Mouse (Mus musculus) erythroblast, embryonic 14.5 days (primary cell): ENCODE measurements around the gene Gpr35. TPM values are rescaled to one million over a fixed set of nuclear protein-coding genes. Genes with fewer than 3 reads are reported as not detected.
A peak's percentile ranks its signal among the peaks of the same experiment; 100 is the strongest.

Source experiments
- H3K27me3 ChIP-seq: 2 replicates; pipeline ENCODE4 v1.6.1; 2012; ENCODE audit warnings: inconsistent platforms; ENCODE audit not compliant: control insufficient read depth
- H3K36me3 ChIP-seq: 2 replicates; pipeline ENCODE4 v1.6.1; 2012; ENCODE audit warnings: mild to moderate bottlenecking, inconsistent platforms; ENCODE audit not compliant: control insufficient read depth
- H3K4me1 ChIP-seq: 2 replicates; pipeline ENCODE4 v1.6.1; 2012; ENCODE audit warnings: inconsistent platforms; ENCODE audit not compliant: control insufficient read depth
- H3K4me3 ChIP-seq: replicated peaks from 2 replicates; pipeline ENCODE3; 2012; ENCODE audit warnings: moderate library complexity, mild to moderate bottlenecking, inconsistent platforms
- H3K9me3 ChIP-seq: 2 replicates; pipeline ENCODE4 v1.6.1; 2012; ENCODE audit warnings: low read length, inconsistent platforms, mixed read lengths; ENCODE audit not compliant: control insufficient read depth
- GATA1 ChIP-seq: IDR thresholded peaks from 2 replicates; pipeline ENCODE4 v1.6.1; 2012; ENCODE audit warnings: low read length, inconsistent platforms, mixed read lengths
- TAL1 ChIP-seq: IDR thresholded peaks from 3 replicates; pipeline ENCODE4 v1.6.1; 2012; ENCODE audit warnings: low read length, inconsistent platforms, mixed read lengths
- polyA plus RNA-seq: library from polyadenylated mRNA; stranded (reverse); fragments of >175 nt; gene quantifications from 2 replicates; pipeline ENCODE4 v1.2.3, GENCODE M21; 2012

The Gpr35 gene
- polyA plus RNA-seq, 1 experiment, result 0.01 TPM

GRCm38 (mm10) chr1:92910239-92910885 lies 40.3 kb upstream of the Gpr35 start, which contains the start of gene Rnpepl1:
Gene Rnpepl1 (plus strand): TSS chr1:92910783.
- Histone ChIP-seq H3K4me1 (peaks cover 69% of the 10 kb centered on the region), H3K9me3 (no peaks in the 10 kb centered on the region), H3K27me3 (no peaks in the 10 kb centered on the region; the same call in 1 of the 2 replicates), H3K4me3 (peak within 1 kb of the TSS; percentile 85), H3K36me3 (peaks cover 18% of the 10 kb centered on the region)
- TF ChIP-seq GATA1, result no peak
- no peak for TF ChIP-seq TAL1

GRCm38 (mm10) chr1:92910925-92911720 lies 39.5 kb upstream of the Gpr35 start:
- Histone ChIP-seq H3K9me3 (no peaks in the 10 kb centered on the region), H3K27me3 (no peaks in the 10 kb centered on the region; the same call in 1 of the 2 replicates), H3K4me3 (peak overlapping the region; percentile 85), H3K4me1 (peaks cover 65% of the 10 kb centered on the region), H3K36me3 (peaks cover 26% of the 10 kb centered on the region)
- TF ChIP-seq TAL1 (no peak), GATA1 (no peak)

GRCm38 (mm10) chr1:92911721-92912138 lies 38.9 kb upstream of the Gpr35 start:
- Histone ChIP-seq H3K4me3 (peak overlapping the region; percentile 85), H3K36me3 (peaks cover 32% of the 10 kb centered on the region), H3K4me1 (peaks cover 59% of the 10 kb centered on the region), H3K9me3 (no peaks in the 10 kb centered on the region), H3K27me3 (no peaks in the 10 kb centered on the region; the same call in 1 of the 2 replicates)
- TF ChIP-seq GATA1 (no peak), TAL1 (no peak)

- Histone ChIP-seq H3K36me3 (peaks cover 38% of the 10 kb centered on the region), H3K4me1 (peaks cover 55% of the 10 kb centered on the region), H3K9me3 (no peaks in the 10 kb centered on the region), H3K27me3 (no peaks in the 10 kb centered on the region; the same call in 1 of the 2 replicates), H3K4me3 (peak overlapping the region; percentile 85)
- TF ChIP-seq GATA1, result no peak
- TF ChIP-seq TAL1, result no peak
Measured at GRCm38 (mm10) chr1:92912286-92912685, 38.4 kb upstream of the Gpr35 start.

GRCm38 (mm10) chr1:92914239-92914638 lies 36.4 kb upstream of the Gpr35 start:
- TF ChIP-seq GATA1 (no peak), TAL1 (no peak)
- H3K9me3 ChIP-seq, result no peaks in the 10 kb centered on the region
- no peak overlapping the region for H3K4me3 ChIP-seq
- no peaks in the 10 kb centered on the region; the same call in 1 of the 2 replicates for H3K27me3 ChIP-seq
- peaks cover 57% of the 10 kb centered on the region for H3K36me3 ChIP-seq
- H3K4me1 ChIP-seq, result peaks cover 35% of the 10 kb centered on the region

- Histone ChIP-seq H3K9me3 (no peaks in the 10 kb centered on the region), H3K27me3 (no peaks in the 10 kb centered on the region; the same call in 1 of the 2 replicates), H3K4me1 (peaks cover 30% of the 10 kb centered on the region), H3K36me3 (peaks cover 65% of the 10 kb centered on the region), H3K4me3 (no peak overlapping the region)
- TF ChIP-seq TAL1, result no peak
- TF ChIP-seq GATA1, result no peak
Measured at GRCm38 (mm10) chr1:92914993-92915392, 35.7 kb upstream of the Gpr35 start.

GRCm38 (mm10) chr1:92916725-92917124 lies 33.9 kb upstream of the Gpr35 start:
- H3K36me3 ChIP-seq, result peaks cover 70% of the 10 kb centered on the region
- no peak overlapping the region for H3K4me3 ChIP-seq
- H3K9me3 ChIP-seq, result no peaks in the 10 kb centered on the region
- no peak for TF ChIP-seq TAL1
- no peak for TF ChIP-seq GATA1
- peaks cover 18% of the 10 kb centered on the region for H3K4me1 ChIP-seq
- H3K27me3 ChIP-seq, result no peaks in the 10 kb centered on the region

GRCm38 (mm10) chr1:92919151-92919550 lies 31.5 kb upstream of the Gpr35 start:
- Histone ChIP-seq H3K36me3 (peaks cover 64% of the 10 kb centered on the region), H3K4me1 (peaks cover 5% of the 10 kb centered on the region; the same call in 1 of the 2 replicates), H3K27me3 (0 out of 2 replicates have a peak, but pooled peaks cover 3% of the 10 kb centered on the region), H3K4me3 (no peak overlapping the region), H3K9me3 (no peaks in the 10 kb centered on the region)
- TF ChIP-seq GATA1 (no peak), TAL1 (no peak)

- Histone ChIP-seq H3K9me3 (peaks cover under 1% of the 10 kb centered on the region; the same call in 1 of the 2 replicates), H3K4me1 (peaks cover 5% of the 10 kb centered on the region; the same call in 1 of the 2 replicates), H3K4me3 (no peak overlapping the region), H3K27me3 (0 out of 2 replicates have a peak, but pooled peaks cover 3% of the 10 kb centered on the region), H3K36me3 (peaks cover 57% of the 10 kb centered on the region)
- no peak for TF ChIP-seq TAL1
- no peak for TF ChIP-seq GATA1
Measured at GRCm38 (mm10) chr1:92919775-92920174, 30.9 kb upstream of the Gpr35 start.
